Mouse (Mus musculus): ENCODE measurements around the gene Fbxo45.

GRCm38 (mm10) chr16:32246952-32247370 is at the start of gene Fbxo45, which contains the start of gene Wdr53:
- TF ChIP-seq RCOR1 (conservative IDR thresholded peaks at IDR 0.05; ENCODE audit: low read depth, low read length) (no peak; the same call in 1 of the 2 replicates), ETS1 (conservative IDR thresholded peaks at IDR 0.05; ENCODE audit: low read depth, low read length) (no peak), PAX5 (IDR thresholded peaks at IDR 0.05; ENCODE audit: low read length) (no peak)
